Mouse (Mus musculus): ENCODE data around the gene Mmel1.

- TF ChIP-seq POLR2A (IDR thresholded peaks at IDR 0.05; ENCODE audit: low read depth, low read length), result no peak
- TF ChIP-seq CTCF (IDR thresholded peaks at IDR 0.05; ENCODE audit: extremely low read depth, insufficient read length, insufficient replicate concordance, low read depth, low read length), result peak; percentile 74; the same call in 1 of the 2 replicates
Measured at GRCm38 (mm10) chr4:154925413-154925812, 56.0 kb downstream of the Mmel1 start.

Measured in small intestine, adult 2 months (tissue).